Mouse (Mus musculus) liver, postnatal 0 days (tissue): Measurements from ENCODE around the gene Cdh18. TPM values are rescaled to one million over a fixed set of nuclear protein-coding genes. Genes with fewer than 3 reads are reported as not detected.
"Not testable (repeated sequence)": the region's sequence is repeated elsewhere in the genome, so short reads cannot be mapped to it uniquely, and the experiment has no call there.

Source experiments
- ATAC-seq: fragments of 200-750 bp; cut with Nextera tagmentation; 2 replicates; pipeline ENCODE4 v1.8.0; 2017; ENCODE audit warnings: mild to moderate bottlenecking, moderate library complexity
- DNase-seq: peaks from one replicate; pipeline ENCODE4 v3.0.0-alpha.2; 2016
- H3K27ac ChIP-seq: fragments of 300-500 bp; sonication (generic); 2 replicates; pipeline ENCODE4 v1.5.1; 2014; ENCODE audit warnings: antibody characterized with exemption, moderate library complexity, mild to moderate bottlenecking, low read depth
- H3K27me3 ChIP-seq: fragments of 300-500 bp; sonication (generic); 2 replicates; pipeline ENCODE4 v1.6.1; 2014; ENCODE audit warnings: low read length, control low read depth, mixed read lengths; ENCODE audit not compliant: insufficient read depth
- H3K36me3 ChIP-seq: fragments of 300-500 bp; sonication (generic); replicated peaks from 2 replicates; pipeline ENCODE4 v1.6.1; 2014; ENCODE audit warnings: mild to moderate bottlenecking, control low read depth, low read length, moderate library complexity, mixed read lengths; ENCODE audit not compliant: insufficient read depth
- H3K4me1 ChIP-seq: fragments of 300-500 bp; sonication (generic); 2 replicates; pipeline ENCODE4 v1.6.1; 2014; ENCODE audit warnings: antibody characterized with exemption, mild to moderate bottlenecking, control low read depth; ENCODE audit not compliant: insufficient read depth
- H3K4me2 ChIP-seq: fragments of 300-500 bp; sonication (generic); 2 replicates; pipeline ENCODE4 v1.6.1; 2014; ENCODE audit warnings: low read depth, mild to moderate bottlenecking, low read length, moderate library complexity, mixed read lengths
- H3K4me3 ChIP-seq: fragments of 300-500 bp; sonication (generic); 2 replicates; pipeline ENCODE4 v1.5.1; 2014; ENCODE audit warnings: low read depth, low read length
- H3K9ac ChIP-seq: fragments of 300-500 bp; sonication (generic); replicated peaks from 2 replicates; pipeline ENCODE4 v1.6.1; 2014; ENCODE audit warnings: mild to moderate bottlenecking, moderate library complexity
- H3K9me3 ChIP-seq: fragments of 300-500 bp; sonication (generic); 2 replicates; pipeline ENCODE4 v1.6.1; 2016; ENCODE audit warnings: mild to moderate bottlenecking, control low read depth, low read length, mixed read lengths
- CTCF ChIP-seq: sonication (generic); IDR thresholded peaks from 2 replicates; pipeline ENCODE4 v1.5.1; 2016; ENCODE audit warnings: antibody characterized with exemption, low read depth
- EP300 ChIP-seq: IDR thresholded peaks from 2 replicates; pipeline ENCODE4 v1.6.1; 2016; ENCODE audit warnings: antibody characterized with exemption, low read depth, mild to moderate bottlenecking
- WGBS: fragments of 180-500 bp; shearing (Covaris S2); extraction: QIAGEN DNeasy Blood & Tissue Kit; methylation state at CpG from one replicate; pipeline ENCODE4 v1.1.7; 2014; ENCODE audit not compliant: insufficient replicate concordance; 5-methylcytosine and 5-hydroxymethylcytosine counted together
- polyA plus RNA-seq: library from polyadenylated mRNA; unstranded; fragments of >200 nt; fragmentation: Nextera tagmentation; extraction: Ambion mirVana; gene quantifications from 2 replicates; pipeline ENCODE4 v1.2.1, GENCODE M21; 2015

Gene Cdh18
- polyA plus RNA-seq, 1 experiment from 2014 or later: not detected

DNA sequence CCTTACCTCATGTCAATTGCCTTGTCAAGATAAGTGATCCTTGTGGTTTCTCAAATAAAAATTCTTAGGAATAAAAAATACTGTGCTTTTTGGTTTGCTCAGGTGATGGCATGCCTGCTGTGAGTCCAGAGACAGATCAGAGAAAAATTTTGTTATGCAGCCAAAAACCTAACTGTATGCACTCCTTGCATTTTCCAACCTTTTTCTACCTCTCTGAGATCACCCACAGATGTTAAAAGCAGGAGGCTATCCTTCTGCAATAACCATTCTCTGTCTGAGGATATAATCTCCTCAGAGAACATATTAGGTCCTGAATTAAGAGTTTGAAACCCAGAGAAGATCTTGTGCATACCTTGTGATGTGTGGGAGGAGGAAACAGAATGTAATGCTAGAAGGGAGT, 488.7 kb downstream of the Cdh18 start:
- Histone ChIP-seq H3K36me3 (no peaks in the 10 kb centered on the region), H3K4me2 (no peak overlapping the region), H3K27me3 (no peaks in the 10 kb centered on the region), H3K9ac (no peak overlapping the region), H3K9me3 (no peaks in the 10 kb centered on the region), H3K4me1 (no peaks in the 10 kb centered on the region), H3K27ac (no peak overlapping the region), H3K4me3 (no peak overlapping the region)
- TF ChIP-seq EP300 (no peak), CTCF (no peak)
- ATAC-seq: no peak
- DNase-seq: no peak

DNA sequence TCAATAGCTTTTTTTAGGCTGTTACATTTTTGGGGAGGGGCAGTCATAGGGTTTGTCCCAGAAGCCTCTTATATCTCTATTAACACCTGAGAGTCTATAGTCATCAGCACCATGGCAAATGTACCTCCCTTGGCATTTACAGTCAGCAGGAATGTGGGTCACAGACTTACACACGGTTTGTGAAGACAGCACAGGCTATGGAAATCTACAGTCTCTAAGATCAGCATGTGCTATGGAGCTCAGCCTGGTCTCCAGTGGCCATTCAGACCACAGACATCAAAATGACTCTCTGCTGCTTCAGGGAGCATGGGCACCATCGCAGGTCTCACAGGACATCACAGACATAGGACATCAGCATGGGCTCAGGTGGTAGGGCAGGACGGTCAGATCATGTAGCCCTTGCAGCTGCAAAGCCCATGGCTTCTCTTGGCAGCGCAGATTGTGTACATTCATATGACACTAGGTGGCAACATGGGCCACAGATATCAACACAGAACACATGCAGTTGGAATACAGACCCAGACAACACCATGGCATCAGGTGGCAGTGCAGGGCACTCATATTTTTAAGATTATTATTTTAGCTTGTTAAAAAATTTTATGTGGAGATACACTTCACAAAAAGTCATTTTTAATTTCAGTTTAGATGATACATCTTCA, 497.4 kb downstream of the Cdh18 start:
- no peaks in the 10 kb centered on the region for H3K9me3 ChIP-seq
- DNase-seq (no peak), ATAC-seq (no peak)
- H3K4me1 ChIP-seq: no peaks in the 10 kb centered on the region
- TF ChIP-seq CTCF: no peak
- no peak for TF ChIP-seq EP300
- 64% methylated on average over 4 of the region's 4 CpGs for WGBS
- no peak overlapping the region for H3K9ac ChIP-seq
- no peaks in the 10 kb centered on the region for H3K36me3 ChIP-seq
- no peaks in the 10 kb centered on the region for H3K27me3 ChIP-seq
- no peak overlapping the region for H3K4me3 ChIP-seq
- no peak overlapping the region for H3K27ac ChIP-seq
- H3K4me2 ChIP-seq: no peak overlapping the region

DNA sequence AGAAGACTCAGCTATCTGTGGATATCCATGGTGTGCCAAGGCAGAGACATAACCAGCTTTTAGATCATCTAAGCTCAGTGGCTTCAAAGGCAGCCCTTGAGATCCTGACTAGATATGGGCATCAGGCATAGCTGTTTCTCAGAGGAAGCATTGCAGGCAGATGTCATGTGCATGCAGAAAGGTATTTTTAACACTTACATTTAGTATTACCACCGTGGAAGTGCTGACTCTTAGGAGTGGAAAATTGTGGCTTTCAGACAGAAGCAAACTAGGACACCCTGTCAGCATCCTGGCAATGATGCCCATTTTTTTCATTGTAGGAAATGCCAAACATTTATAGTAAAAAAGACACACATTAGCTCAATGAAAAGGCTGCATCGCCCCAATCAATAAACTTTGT, 503.2 kb downstream of the Cdh18 start:
- H3K4me2 ChIP-seq: no peak overlapping the region
- TF ChIP-seq EP300 (no peak), CTCF (no peak)
- ATAC-seq (no peak), DNase-seq (no peak)
- no peaks in the 10 kb centered on the region for H3K4me1 ChIP-seq
- 65% methylated on average over 2 of the region's 2 CpGs for WGBS
- no peaks in the 10 kb centered on the region for H3K27me3 ChIP-seq
- no peak overlapping the region for H3K4me3 ChIP-seq
- no peaks in the 10 kb centered on the region for H3K36me3 ChIP-seq
- no peak overlapping the region for H3K9ac ChIP-seq
- H3K27ac ChIP-seq: no peak overlapping the region
- no peaks in the 10 kb centered on the region for H3K9me3 ChIP-seq

DNA sequence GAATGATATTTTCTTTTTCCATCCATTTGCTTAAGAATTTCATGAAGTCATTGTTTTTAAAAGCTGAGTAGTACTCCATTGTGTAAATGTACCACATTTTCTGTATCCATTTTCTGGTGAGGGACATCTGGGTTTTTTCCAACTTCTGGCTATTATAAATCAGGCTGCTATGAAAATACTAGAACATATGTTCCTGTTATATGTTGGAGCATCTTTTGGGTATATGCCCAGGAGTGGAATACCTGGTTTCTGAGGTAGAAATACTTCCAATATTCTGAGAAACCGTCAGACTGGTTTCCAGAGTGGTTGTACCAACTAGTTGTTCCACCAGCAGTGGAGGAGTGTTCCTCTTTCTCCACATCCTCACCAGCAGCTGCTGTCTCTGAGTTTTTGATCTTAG, 536.5 kb downstream of the Cdh18 start:
- H3K9ac ChIP-seq, ATAC-seq, H3K4me2 ChIP-seq, H3K4me1 ChIP-seq, H3K27me3 ChIP-seq, H3K36me3 ChIP-seq, H3K27ac ChIP-seq, H3K9me3 ChIP-seq, DNase-seq, H3K4me3 ChIP-seq: not testable (repeated sequence)
- WGBS: 76% methylated on average over 1 of the region's 1 CpGs

DNA sequence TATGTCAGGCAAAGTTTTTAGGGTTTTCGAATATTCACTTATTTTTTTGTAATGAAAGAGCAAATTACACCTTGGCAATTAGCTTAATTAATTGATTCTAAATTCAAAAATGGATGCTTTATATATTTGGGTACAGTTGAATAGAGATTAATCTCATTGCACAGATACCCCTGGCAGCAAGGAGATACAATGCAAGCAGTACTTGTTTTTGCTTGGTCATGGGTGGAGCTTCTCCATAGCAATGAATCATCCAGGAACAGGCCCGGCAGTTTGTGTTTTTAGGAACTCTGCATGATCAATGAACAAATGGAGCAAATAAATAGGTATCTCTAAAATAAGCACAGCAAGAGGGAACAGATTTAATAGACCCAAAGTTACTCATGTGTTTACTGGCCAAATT, 538.7 kb downstream of the Cdh18 start:
- ATAC-seq: no peak
- 71% methylated on average over 2 of the region's 2 CpGs for WGBS
- H3K9me3 ChIP-seq: no peaks in the 10 kb centered on the region
- DNase-seq: no peak
- H3K4me3 ChIP-seq: no peak overlapping the region
- no peak for TF ChIP-seq EP300
- TF ChIP-seq CTCF: no peak
- no peak overlapping the region for H3K27ac ChIP-seq
- no peaks in the 10 kb centered on the region for H3K27me3 ChIP-seq
- no peak overlapping the region for H3K4me2 ChIP-seq
- no peaks in the 10 kb centered on the region for H3K4me1 ChIP-seq
- H3K36me3 ChIP-seq: no peaks in the 10 kb centered on the region
- H3K9ac ChIP-seq: no peak overlapping the region

GRCm38 (mm10) chr15:23096601-23097000, 547.8 kb downstream of the Cdh18 start:
- no peaks in the 10 kb centered on the region for H3K9me3 ChIP-seq
- DNase-seq (no peak), ATAC-seq (no peak)
- TF ChIP-seq EP300: no peak
- TF ChIP-seq CTCF: no peak
- H3K4me3 ChIP-seq: no peak overlapping the region
- H3K4me2 ChIP-seq: no peak overlapping the region
- H3K36me3 ChIP-seq: no peaks in the 10 kb centered on the region
- no peaks in the 10 kb centered on the region for H3K27me3 ChIP-seq
- H3K9ac ChIP-seq: no peak overlapping the region
- H3K27ac ChIP-seq: no peak overlapping the region
- 69% methylated on average over 5 of the region's 5 CpGs for WGBS
- H3K4me1 ChIP-seq: no peaks in the 10 kb centered on the region
